Mouse (Mus musculus) stomach, embryonic 16.5 days (tissue): ENCODE measurements around the gene Wnk2. TPM values are rescaled to one million over a fixed set of nuclear protein-coding genes. Genes with fewer than 3 reads are reported as not detected.

Experiments
- ATAC-seq: fragments of 200-750 bp; cut with Nextera tagmentation; 2 replicates; pipeline ENCODE4 v1.8.0; 2017; ENCODE audit warnings: moderate number of reproducible peaks, moderate TSS enrichment; ENCODE audit not compliant: insufficient read depth, low FRiP score
- H3K27ac ChIP-seq: fragments of 300-500 bp; sonication (generic); 2 replicates; pipeline ENCODE4 v1.5.1; 2014; ENCODE audit warnings: low read length
- H3K27me3 ChIP-seq: fragments of 300-500 bp; sonication (generic); 2 replicates; pipeline ENCODE4 v1.6.1; 2014; ENCODE audit warnings: low read length, control low read depth, mixed read lengths; ENCODE audit not compliant: control insufficient read depth, insufficient read depth
- H3K36me3 ChIP-seq: fragments of 300-500 bp; sonication (generic); 2 replicates; pipeline ENCODE4 v1.6.1; 2014; ENCODE audit warnings: low read length; ENCODE audit not compliant: control insufficient read depth, insufficient read depth
- H3K4me1 ChIP-seq: fragments of 300-500 bp; sonication (generic); 2 replicates; pipeline ENCODE4 v1.6.1; 2014; ENCODE audit warnings: low read length, control low read depth, mixed read lengths; ENCODE audit not compliant: control insufficient read depth, insufficient read depth
- H3K4me2 ChIP-seq: fragments of 300-500 bp; sonication (generic); 2 replicates; pipeline ENCODE4 v1.6.1; 2014; ENCODE audit warnings: low read depth, low read length, mixed read lengths
- H3K4me3 ChIP-seq: fragments of 300-500 bp; sonication (generic); replicated peaks from 2 replicates; pipeline ENCODE4 v1.5.1; 2014; ENCODE audit warnings: mild to moderate bottlenecking, low read length
- H3K9ac ChIP-seq: fragments of 300-500 bp; sonication (generic); 2 replicates; pipeline ENCODE4 v1.6.1; 2014; ENCODE audit warnings: low read length
- H3K9me3 ChIP-seq: fragments of 300-500 bp; sonication (generic); replicated peaks from 2 replicates; pipeline ENCODE4 v1.6.1; 2016; ENCODE audit warnings: low read length, control low read depth; ENCODE audit not compliant: control insufficient read depth
- whole genome bisulfite sequencing: fragments of 180-500 bp; shearing (Covaris S2); extraction: QIAGEN DNeasy Blood & Tissue Kit; methylation state at CpG from one replicate; pipeline ENCODE4 v1.1.7; 2014; 5-methylcytosine and 5-hydroxymethylcytosine counted together
- polyA plus RNA-seq: library from polyadenylated mRNA; unstranded; fragments of >200 nt; fragmentation: Nextera tagmentation; extraction: Ambion mirVana; gene quantifications from 2 replicates; pipeline ENCODE4 v1.2.1, GENCODE M21; 2015

Wnk2 gene
- polyA plus RNA-seq, 1 experiment from 2014 or later, result 3.4 TPM

- H3K27me3 ChIP-seq, result no peaks in the 10 kb centered on the region
- no peak overlapping the region for H3K4me2 ChIP-seq
- H3K9ac ChIP-seq, result no peak overlapping the region
- no peaks in the 10 kb centered on the region for H3K4me1 ChIP-seq
- no peaks in the 10 kb centered on the region for H3K36me3 ChIP-seq
- no peaks in the 10 kb centered on the region for H3K9me3 ChIP-seq
- WGBS, result 64% methylated on average over 7 of the region's 7 CpGs
- H3K4me3 ChIP-seq, result no peak overlapping the region
- ATAC-seq, result peak; percentile 54; the same call in 1 of the 2 replicates
- no peak overlapping the region for H3K27ac ChIP-seq
Observed at GRCm38 (mm10) chr13:49036928-49037574, 110.8 kb downstream of the Wnk2 start.

GRCm38 (mm10) chr13:49036436-49036835 is 111.4 kb downstream of the Wnk2 start:
- 92% methylated on average over 4 of the region's 4 CpGs for WGBS
- H3K4me3 ChIP-seq, result no peak overlapping the region
- ATAC-seq, result 0 out of 2 replicates have a peak, but pooled peaks have one; percentile 22

GRCm38 (mm10) chr13:49031029-49031428 is 116.8 kb downstream of the Wnk2 start:
- H3K4me2 ChIP-seq, result no peak overlapping the region
- no peak for ATAC-seq
- H3K4me1 ChIP-seq, result no peaks in the 10 kb centered on the region
- H3K9ac ChIP-seq, result no peak overlapping the region
- H3K9me3 ChIP-seq, result no peaks in the 10 kb centered on the region
- no peaks in the 10 kb centered on the region for H3K36me3 ChIP-seq
- 64% methylated on average over 2 of the region's 2 CpGs for WGBS
- no peak overlapping the region for H3K4me3 ChIP-seq
- H3K27me3 ChIP-seq, result no peaks in the 10 kb centered on the region
- no peak overlapping the region for H3K27ac ChIP-seq

More at GRCm38 (mm10) chr13:49036436-49036835, 111.4 kb downstream of the Wnk2 start:
- Histone ChIP-seq H3K36me3 (no peaks in the 10 kb centered on the region), H3K9ac (no peak overlapping the region), H3K27ac (no peak overlapping the region), H3K4me2 (no peak overlapping the region), H3K27me3 (no peaks in the 10 kb centered on the region), H3K9me3 (no peaks in the 10 kb centered on the region), H3K4me1 (no peaks in the 10 kb centered on the region)

GRCm38 (mm10) chr13:49028757-49029539 is 118.9 kb downstream of the Wnk2 start:
- WGBS, result 49% methylated on average over 8 of the region's 8 CpGs
- Histone ChIP-seq H3K4me3 (no peak overlapping the region), H3K27ac (no peak overlapping the region), H3K4me2 (no peak overlapping the region), H3K36me3 (no peaks in the 10 kb centered on the region), H3K9me3 (no peaks in the 10 kb centered on the region), H3K9ac (no peak overlapping the region), H3K4me1 (peaks cover 12% of the 10 kb centered on the region; the same call in 1 of the 2 replicates), H3K27me3 (no peaks in the 10 kb centered on the region)
- ATAC-seq, result no peak

- Histone ChIP-seq H3K9me3 (no peaks in the 10 kb centered on the region), H3K9ac (no peak overlapping the region), H3K27me3 (no peaks in the 10 kb centered on the region), H3K36me3 (no peaks in the 10 kb centered on the region), H3K4me2 (no peak overlapping the region), H3K27ac (no peak overlapping the region), H3K4me1 (peaks cover 12% of the 10 kb centered on the region; the same call in 1 of the 2 replicates), H3K4me3 (no peak overlapping the region)
- WGBS, result 82% methylated on average over 8 of the region's 8 CpGs
- ATAC-seq, result no peak
Observed at GRCm38 (mm10) chr13:49027057-49027456, 120.8 kb downstream of the Wnk2 start.

- Histone ChIP-seq H3K4me3 (no peak overlapping the region), H3K27ac (no peak overlapping the region), H3K4me2 (no peak overlapping the region), H3K27me3 (no peaks in the 10 kb centered on the region), H3K36me3 (no peaks in the 10 kb centered on the region), H3K9ac (no peak overlapping the region), H3K4me1 (peaks cover 12% of the 10 kb centered on the region; the same call in 1 of the 2 replicates), H3K9me3 (no peaks in the 10 kb centered on the region)
- no peak for ATAC-seq
- WGBS, result 18% methylated on average over 1 of the region's 1 CpGs
Observed at GRCm38 (mm10) chr13:49025521-49025920, 122.3 kb downstream of the Wnk2 start.

- Histone ChIP-seq H3K4me1 (peaks cover 15% of the 10 kb centered on the region; the same call in 1 of the 2 replicates), H3K36me3 (no peaks in the 10 kb centered on the region), H3K4me3 (no peak overlapping the region), H3K4me2 (peak overlapping the region; percentile 21; the same call in 1 of the 2 replicates), H3K9me3 (no peaks in the 10 kb centered on the region), H3K9ac (no peak overlapping the region), H3K27me3 (no peaks in the 10 kb centered on the region), H3K27ac (no peak overlapping the region)
- no peak for ATAC-seq
- 8% methylated on average over 12 of the region's 12 CpGs for WGBS
Observed at GRCm38 (mm10) chr13:49024763-49025162, 123.1 kb downstream of the Wnk2 start.

GRCm38 (mm10) chr13:49021693-49022092 is 126.1 kb downstream of the Wnk2 start:
- H3K9me3 ChIP-seq, result peaks cover 6% of the 10 kb centered on the region
- H3K9ac ChIP-seq, result no peak overlapping the region
- peaks cover 15% of the 10 kb centered on the region; the same call in 1 of the 2 replicates for H3K4me1 ChIP-seq
- no peaks in the 10 kb centered on the region for H3K36me3 ChIP-seq
- ATAC-seq, result no peak
- H3K27me3 ChIP-seq, result no peaks in the 10 kb centered on the region
- H3K4me3 ChIP-seq, result no peak overlapping the region
- H3K27ac ChIP-seq, result no peak overlapping the region
- H3K4me2 ChIP-seq, result no peak overlapping the region
- 57% methylated on average over 3 of the region's 3 CpGs for WGBS

GRCm38 (mm10) chr13:49020152-49020551 is 127.7 kb downstream of the Wnk2 start:
- Histone ChIP-seq H3K36me3 (no peaks in the 10 kb centered on the region), H3K9ac (no peak overlapping the region), H3K27me3 (no peaks in the 10 kb centered on the region), H3K9me3 (peaks cover 6% of the 10 kb centered on the region), H3K4me2 (no peak overlapping the region), H3K27ac (no peak overlapping the region), H3K4me3 (no peak overlapping the region), H3K4me1 (peaks cover 22% of the 10 kb centered on the region; the same call in 1 of the 2 replicates)
- WGBS, result 64% methylated on average over 5 of the region's 5 CpGs
- ATAC-seq, result no peak
